Mouse (Mus musculus): ENCODE measurements around the gene Immt.
A peak's percentile ranks its signal among the peaks of the same experiment; 100 is the strongest.
"Not testable (repeated sequence)": the region's sequence is repeated elsewhere in the genome, so short reads cannot be mapped to it uniquely, and the experiment has no call there.

Immt gene

GRCm38 (mm10) chr6:71830690-71831580 is at the start of gene Immt:
Immt (plus strand) TSS chr6:71831331.
- DNase-seq = peak; percentile 96

- no peak for DNase-seq
Observed at GRCm38 (mm10) chr6:71783165-71783564, 48.0 kb upstream of the Immt start.

DNA sequence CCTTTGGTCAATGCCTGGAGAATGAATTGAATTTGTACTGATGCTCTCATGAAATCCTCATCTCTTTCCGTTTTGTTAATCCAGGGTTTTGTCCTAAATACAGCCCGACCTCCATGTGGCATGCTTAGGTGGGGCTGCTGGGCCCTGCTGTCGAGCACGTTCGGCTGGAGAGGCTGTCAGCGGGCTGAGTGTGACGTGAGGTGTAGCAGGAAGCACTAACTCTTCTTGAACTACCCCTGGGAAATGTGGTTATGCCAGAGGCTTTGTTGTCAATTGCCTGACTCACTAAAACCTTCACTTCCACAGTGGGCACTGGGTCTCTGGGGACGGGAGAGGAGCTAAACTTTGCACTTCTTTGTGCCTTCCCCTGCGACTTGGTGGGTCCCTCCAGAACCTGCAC is 42.8 kb upstream of the Immt start:
- no peak for DNase-seq

- no peak for DNase-seq
Observed at GRCm38 (mm10) chr6:71791771-71792170, 39.4 kb upstream of the Immt start.

DNA sequence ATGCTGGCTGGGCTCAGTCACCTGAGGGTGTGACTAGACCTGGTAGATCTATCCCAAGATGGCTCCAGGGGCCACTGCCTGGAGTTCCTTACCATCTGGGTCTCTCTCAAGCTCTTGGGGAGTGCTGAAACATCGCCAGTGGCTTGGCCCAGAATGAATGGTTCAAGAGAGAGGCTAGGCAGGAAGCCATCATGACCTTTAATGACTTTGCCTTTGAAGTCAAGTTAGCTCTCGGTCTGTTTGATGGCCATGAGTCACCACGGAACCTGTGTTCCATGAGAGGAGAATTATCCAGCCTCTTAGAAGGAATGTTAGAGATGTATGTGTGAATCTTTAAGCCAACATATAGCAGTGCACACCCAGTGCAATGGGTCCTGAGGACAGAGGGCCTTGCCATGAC is 31.7 kb upstream of the Immt start:
- DNase-seq = no peak

DNA sequence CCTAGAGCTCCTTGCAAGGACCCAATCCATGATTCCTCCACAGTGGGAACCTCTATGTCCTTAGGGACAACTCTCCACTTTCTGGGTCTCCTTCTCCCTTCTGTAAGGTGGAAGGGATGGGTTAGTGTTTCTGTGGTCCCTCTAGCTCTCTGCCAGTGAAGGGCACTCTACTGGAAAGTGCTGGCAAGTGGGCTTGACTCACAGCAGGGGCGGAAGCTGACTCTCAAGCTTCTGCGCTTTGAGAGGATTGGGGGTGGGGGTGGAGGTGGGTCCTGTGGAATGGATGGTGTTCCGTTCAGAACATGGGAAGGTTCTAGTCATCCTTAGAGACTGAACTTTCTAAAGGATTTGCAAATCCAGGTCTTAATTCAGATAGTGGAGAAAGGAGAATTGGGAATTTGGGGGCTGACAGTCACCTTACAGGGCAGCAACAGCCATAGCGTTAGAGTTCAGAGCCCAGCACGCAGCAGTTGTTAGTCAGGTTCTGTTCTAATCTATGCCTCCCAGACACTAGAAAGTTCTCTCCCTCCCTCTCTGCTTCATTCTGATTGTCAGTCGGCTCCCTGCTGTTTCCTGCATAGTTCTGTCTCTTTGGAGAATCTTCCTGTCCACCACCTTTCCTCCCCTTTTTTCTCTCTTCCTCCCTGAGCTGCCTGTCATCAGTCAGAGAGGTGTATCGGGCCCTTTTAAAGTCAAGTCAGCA is 30.0 kb upstream of the Immt start:
- no peak for DNase-seq

DNA sequence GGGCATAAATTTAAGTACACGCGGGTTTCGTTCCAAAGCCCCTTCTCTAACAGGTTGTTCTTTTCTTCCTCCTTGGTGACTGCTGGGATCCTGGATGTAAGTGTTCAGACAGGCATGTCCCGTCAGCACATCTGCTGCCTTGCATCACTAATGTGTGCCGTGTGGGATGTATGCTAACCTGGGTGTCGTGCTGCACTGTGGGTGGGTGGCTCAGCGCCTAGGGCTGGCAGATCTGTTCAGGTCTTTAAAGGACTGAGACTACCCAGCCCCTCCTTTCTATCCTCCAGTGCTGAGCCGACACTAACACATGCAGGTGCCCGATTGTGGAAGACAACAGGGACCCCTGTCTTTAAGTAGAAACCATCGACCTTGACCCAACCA is 29.4 kb upstream of the Immt start:
- DNase-seq = peak; percentile 72

DNA sequence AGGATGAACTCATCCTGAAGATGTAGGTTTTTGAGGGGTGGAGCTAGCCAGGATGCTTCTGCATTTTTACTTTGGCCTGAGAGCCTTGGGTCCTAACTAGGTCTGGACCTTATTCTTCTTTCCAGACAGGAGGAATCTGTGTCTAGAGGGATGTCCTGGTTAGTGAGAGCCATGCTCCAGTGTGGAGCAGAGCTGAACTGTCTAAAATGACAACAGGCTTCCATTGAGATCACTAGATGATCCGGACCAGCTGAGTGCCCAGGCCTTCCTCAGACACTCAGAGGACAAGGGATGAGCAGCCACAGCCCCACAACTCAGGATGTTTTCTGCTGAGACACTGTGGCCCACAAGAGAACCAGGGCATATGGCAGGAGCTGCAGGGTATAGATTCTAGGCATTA is 27.5 kb upstream of the Immt start:
- no peak for DNase-seq

GRCm38 (mm10) chr6:71804061-71804829 is 26.9 kb upstream of the Immt start:
- DNase-seq = peak; percentile 81

DNA sequence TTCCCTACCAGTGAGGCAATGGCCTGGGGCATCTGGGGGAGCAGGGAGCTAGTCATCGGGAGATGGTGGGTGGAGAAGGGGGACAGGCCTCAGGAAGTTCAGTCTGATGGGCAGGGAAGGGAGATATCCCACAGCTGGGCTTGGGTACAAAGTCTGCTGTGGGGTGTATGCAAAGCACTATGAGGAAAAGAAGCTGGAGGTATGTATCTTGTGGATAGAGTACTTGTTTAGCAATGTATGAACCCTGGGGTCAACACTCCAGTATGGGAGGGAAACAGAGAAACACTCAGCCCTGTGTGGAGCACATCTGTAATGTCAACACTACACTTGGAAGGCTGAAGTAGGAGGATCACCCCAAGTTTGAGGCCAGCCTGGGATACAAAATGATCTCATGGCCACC is 24.4 kb upstream of the Immt start:
- DNase-seq = no peak

- DNase-seq = no peak
Observed at GRCm38 (mm10) chr6:71809890-71810289, 21.2 kb upstream of the Immt start.

GRCm38 (mm10) chr6:71812820-71813219 is 18.3 kb upstream of the Immt start:
- DNase-seq = no peak

- no peak for DNase-seq
Observed at GRCm38 (mm10) chr6:71819764-71820292, 11.3 kb upstream of the Immt start.

GRCm38 (mm10) chr6:71823085-71823484 is 8.0 kb upstream of the Immt start:
- DNase-seq = no peak

- DNase-seq = peak; percentile 91
Observed at GRCm38 (mm10) chr6:71823488-71823887, 7.6 kb upstream of the Immt start.

DNA sequence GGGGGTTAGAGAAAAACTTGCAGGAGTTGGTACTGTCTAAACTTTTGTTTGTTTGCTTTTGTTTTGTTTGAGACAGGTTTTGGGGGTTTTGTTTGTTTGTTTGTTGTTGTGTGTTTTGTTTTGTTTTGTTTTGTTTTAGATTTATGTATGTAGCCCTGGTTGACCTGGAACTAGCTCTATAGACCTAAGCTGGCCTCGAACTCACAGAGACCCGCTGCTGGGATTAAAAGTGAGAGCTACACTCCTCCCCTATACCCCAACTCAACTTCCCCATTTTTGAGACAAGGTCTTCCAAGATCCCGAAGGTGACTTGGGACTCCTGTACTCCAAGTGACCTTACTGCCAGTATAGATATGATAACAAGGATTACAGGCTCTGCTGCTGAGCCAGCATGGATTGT is 7.2 kb upstream of the Immt start:
- no peak for DNase-seq

- DNase-seq = no peak
Observed at GRCm38 (mm10) chr6:71826869-71827268, 4.3 kb upstream of the Immt start, which contains the start of gene Mrpl35. Mrpl35 (minus strand) TSS chr6:71826969.

DNA sequence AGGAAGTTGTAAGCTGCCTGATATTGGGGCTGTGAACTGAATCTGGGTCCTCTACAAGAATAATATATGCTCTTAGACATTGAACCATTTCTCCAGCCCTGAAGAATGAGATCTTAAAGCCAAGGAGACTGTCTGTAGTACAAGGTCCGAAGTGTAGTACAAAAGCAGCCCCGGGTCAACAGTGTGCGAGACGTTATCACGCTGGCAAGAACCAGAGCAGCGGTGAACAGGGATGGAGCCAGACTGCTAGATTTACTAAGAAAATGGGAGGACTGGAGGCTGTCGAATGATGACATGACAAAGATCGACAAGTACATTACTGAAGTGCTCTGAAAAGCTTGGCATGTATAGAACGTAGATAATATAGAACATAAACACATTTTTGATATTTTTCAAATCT is 1.4 kb upstream of the Immt start:
- no peak for DNase-seq

DNA sequence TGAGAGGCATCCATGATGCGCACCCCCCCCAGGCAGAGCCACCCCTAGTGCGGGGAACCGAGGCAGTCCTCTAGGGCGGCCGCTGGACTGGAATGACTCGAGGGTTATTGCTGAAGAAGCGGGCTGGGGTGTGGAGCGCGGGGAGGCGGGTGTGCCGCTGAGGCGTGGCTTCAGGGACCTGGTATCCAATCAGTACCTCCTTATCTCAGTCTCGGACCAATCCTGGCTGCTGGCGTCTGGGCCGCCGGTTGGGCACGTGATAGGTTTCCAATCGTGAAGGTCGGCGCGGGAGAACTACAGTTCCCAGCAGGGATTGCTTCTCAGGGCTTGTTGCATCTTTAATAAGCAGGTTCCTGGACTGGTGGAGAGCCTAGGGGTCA is 440 bp downstream of the Immt start:
- DNase-seq = peak; percentile 94

- DNase-seq = no peak
Observed at GRCm38 (mm10) chr6:71836811-71837210, 5.7 kb downstream of the Immt start.

GRCm38 (mm10) chr6:71839815-71840214 is 8.7 kb downstream of the Immt start:
- DNase-seq = no peak

DNA sequence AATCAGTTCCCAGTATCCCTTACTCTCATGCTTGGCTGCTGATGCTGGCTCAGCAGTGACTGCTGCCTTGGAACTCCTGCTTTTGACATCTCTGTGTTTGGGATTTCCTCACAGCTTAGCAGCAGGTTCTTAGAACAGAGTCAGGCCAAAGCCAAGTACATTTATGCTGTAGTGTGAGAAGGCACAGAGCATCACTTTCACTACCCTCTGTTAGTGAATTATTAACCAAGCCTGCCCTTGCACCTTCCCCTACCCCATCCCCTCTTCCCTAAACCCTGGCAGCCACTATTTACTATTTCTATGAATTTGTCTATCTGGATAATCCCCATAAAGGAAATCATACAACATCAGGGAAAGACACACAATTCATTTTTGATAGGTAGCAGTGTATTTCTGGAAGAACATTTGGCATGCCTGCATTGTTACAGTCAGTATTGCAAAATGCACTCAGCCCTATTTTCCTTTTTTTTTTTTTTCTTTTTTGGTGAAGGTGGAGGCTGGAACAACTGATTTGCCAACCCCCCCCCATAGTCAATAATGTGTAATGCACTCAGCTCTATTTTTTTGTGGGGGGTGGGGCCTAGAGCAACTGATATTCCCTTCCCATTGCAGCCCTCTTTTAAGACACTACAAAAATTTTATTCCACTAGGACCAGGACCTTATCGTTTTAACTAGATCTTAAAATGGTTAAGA is 9.6 kb downstream of the Immt start:
- no peak for DNase-seq

- DNase-seq = not testable (repeated sequence)
Observed at GRCm38 (mm10) chr6:71846906-71847305, 15.8 kb downstream of the Immt start.
